Mouse (Mus musculus) lung, postnatal 0 days (tissue): ENCODE measurements at regions not wholly inside any gene's neighbourhood (a gene's known extent, or its start where the extent isn't known, plus 50 kb on each side); places are given as distances from the start of the nearest gene placed in this dataset.
"Not testable (repeated sequence)": the region's sequence is repeated elsewhere in the genome, so short reads cannot be mapped to it uniquely, and the experiment has no call there.

Experiments
- CTCF ChIP-seq: IDR thresholded peaks from 2 replicates; pipeline ENCODE4 v1.5.1; 2016; ENCODE audit warnings: antibody characterized with exemption, mild to moderate bottlenecking
- EP300 ChIP-seq: IDR thresholded peaks from 2 replicates; pipeline ENCODE4 v1.6.1; 2016; ENCODE audit warnings: antibody characterized with exemption, mild to moderate bottlenecking, control low read depth

GRCm38 (mm10) chr3:69653361-69653760 is 54.6 kb upstream of the B3galnt1 start:
- TF ChIP-seq CTCF, EP300: not testable (repeated sequence)
